Mouse (Mus musculus): Measurements from ENCODE around the gene Rufy3. TPM values are rescaled to one million over a fixed set of nuclear protein-coding genes. Genes with fewer than 3 reads are reported as not detected.
"Not testable (repeated sequence)": the region's sequence is repeated elsewhere in the genome, so short reads cannot be mapped to it uniquely, and the experiment has no call there.

Rufy3 gene
- total RNA-seq (2021) (10 to 100 TPM; 26.3 to 29.6 TPM), polyA plus RNA-seq (2012; rRNA removed) (8.3 and 10.2 TPM in 2 replicates)
- long read RNA-seq, full-length matches to known transcripts = 28 of 32 reads
- long read RNA-seq, partial matches to known transcripts = 1 of 32 reads
- long read RNA-seq, other reads (novel, unspliced or antisense) = 3 of 32 reads

- peak; percentile 95 for DNase-seq
Measured at GRCm38 (mm10) chr5:88564501-88565147, at the start of gene Rufy3. Gene Rufy3 (plus strand): TSS chr5:88565040.

DNA sequence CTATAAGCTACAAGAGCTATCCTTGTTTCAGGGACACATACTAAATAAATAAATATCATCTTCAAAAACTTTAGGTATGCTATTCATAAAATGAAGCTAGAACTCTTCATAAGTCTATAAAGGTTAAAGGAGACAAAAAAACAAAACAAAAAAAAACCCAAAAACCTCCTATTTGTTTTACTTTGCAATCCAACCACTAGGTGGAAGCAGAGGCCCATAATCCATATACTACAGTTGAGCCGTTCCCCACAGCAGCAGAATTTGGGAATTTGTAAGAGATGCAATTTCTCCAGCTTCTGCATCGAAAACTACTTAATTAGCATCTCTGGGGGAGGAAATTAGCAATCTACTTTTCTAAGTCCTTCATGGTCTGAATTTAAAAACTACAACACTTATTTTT, 45.6 kb upstream of the Rufy3 start:
- peak; percentile 20 for DNase-seq

DNA sequence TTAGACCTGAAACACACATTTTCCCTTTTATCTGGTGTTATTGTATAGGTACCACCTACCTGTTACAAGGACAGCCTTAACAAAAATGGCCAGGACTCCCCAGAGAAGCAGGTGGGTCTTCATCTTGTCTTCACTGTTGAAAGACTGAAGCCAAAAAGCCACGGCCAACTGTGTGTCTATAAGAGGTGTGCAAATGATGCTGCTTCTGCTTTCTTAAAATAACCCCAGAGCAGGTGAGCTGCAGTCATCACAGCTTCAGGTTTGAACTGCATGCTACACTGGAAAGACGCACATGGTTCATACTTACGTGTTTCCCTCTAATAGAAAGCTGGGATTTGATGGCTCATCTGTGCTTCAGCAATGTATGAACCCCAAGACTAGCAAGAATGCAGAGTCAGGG, 37.2 kb upstream of the Rufy3 start, which contains the start of gene Jchain:
TSS of gene Jchain (minus strand) at position 235 of the 400 bp plus-strand sequence.
- no peak for DNase-seq

DNA sequence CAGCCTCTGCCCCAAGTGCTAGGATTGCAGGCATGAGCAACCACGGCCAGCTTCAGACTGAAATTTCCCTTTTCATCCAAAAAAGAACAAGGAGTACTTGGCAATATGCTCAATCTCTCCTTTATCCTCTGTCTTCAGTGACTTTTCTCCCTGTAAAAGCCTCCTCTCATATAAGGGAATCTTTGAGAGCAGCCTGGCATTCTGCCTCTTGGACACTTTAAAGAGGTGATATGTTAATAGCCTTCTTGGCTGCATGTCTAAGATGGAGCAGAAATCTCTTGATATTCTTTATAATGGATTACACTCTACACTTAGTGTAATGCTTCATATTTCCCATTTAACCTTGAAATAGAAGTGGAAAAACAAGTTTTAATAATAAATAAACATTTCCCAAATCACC, 33.9 kb upstream of the Rufy3 start:
- DNase-seq = no peak

DNA sequence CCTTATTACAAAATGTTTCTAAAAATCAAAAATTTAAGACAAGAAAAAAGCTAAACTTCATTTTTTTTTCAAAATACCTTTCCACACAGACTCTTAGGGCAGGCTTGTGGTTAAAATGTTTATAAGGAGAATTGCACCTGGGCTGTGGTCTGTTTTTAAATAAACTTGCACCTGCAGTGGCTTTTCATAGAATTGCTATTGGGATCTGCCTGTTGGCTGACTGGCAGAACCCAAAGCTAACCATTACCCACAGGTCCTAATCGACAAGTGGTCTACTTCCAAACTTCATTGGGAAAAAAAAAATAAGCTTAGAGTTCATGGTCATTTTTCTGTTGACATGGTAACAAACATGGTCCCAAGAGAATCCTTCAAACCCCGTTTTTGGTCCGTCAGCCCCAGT, 30.1 kb upstream of the Rufy3 start:
- DNase-seq = no peak

DNA sequence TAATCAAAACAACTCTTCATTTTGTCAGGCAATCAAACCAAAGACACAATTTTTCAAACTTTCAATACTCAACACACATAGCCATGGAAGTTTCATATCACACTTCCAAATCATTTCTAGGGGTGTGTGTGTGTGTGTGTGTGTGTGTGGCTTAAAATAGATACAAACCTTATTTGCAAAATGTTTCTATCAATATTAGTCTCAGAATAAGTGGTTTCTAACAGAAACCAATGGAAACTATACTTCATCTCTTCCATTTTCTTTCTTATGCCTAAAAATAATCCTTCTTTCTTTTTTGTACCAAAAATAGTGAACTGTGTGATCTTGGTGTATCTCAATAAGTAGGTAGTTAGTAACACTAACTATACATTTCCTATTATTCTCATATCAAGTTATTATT, 24.0 kb upstream of the Rufy3 start:
- no peak for DNase-seq

- peak; percentile 59 for DNase-seq
Measured at GRCm38 (mm10) chr5:88542651-88543282, 22.1 kb upstream of the Rufy3 start.

GRCm38 (mm10) chr5:88544411-88544810, 20.4 kb upstream of the Rufy3 start:
- DNase-seq = not testable (repeated sequence)

DNA sequence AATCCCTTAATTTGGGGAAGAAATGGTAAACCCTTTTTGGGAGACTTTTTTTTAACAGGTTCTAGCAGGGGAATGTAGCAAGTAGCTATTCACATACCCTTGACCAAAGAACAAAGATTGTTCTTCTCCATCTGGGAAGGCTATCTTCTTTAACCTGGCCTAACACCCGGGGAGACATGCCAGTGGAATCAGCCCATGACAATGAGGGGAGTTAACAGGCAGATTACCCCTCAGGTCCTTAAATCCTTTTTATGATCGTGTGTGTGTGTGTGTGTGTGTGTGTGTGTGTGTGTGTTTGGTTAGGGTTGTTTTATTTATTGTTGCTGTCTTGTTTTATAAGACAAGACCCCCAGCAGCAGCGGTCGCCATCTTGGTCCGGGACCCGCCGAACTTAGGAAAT, 19.3 kb upstream of the Rufy3 start:
- no peak for DNase-seq

- peak; percentile 10 for DNase-seq
Measured at GRCm38 (mm10) chr5:88553271-88554085, 11.4 kb upstream of the Rufy3 start.

GRCm38 (mm10) chr5:88554086-88554886, 10.6 kb upstream of the Rufy3 start, which contains the start of gene Utp3:
Gene Utp3 (plus strand): TSS chr5:88554462.
- peak; percentile 95 for DNase-seq

- DNase-seq = no peak
Measured at GRCm38 (mm10) chr5:88558991-88559390, 5.8 kb upstream of the Rufy3 start.

DNA sequence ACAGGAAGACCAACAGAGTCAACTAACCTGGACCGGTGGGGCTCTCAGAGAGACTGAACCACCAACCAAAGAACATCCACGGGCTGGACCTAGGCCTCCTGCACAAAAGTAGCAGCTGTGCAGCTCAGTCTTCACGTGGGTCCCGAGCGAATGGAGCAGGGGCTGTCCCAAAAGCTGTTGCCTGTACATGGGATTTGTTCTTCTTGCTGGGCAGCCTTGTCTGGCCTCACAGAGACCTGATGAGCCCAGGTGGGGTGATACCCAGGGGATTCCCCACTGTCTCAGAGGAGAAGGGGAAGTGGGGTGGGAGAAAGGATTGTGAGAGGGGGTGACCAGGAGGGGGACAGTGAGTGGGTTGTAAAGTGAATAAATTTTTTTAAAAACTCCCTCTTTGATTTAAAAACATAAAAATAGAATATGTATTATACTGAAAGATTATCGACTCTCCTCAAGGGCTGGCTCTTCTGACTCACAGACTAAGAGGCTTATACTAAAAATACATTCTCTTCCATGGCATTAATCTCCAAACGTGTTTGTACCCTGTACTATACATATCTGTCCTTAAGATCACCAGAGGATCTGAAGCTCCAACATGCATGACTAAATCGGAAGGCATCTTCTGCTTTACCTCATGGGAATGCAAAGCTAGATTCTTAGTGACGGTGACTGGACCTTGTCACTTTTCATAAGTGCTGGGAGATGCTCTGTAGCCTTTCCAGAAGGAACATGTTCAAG, 3.6 kb upstream of the Rufy3 start:
- DNase-seq = no peak

DNA sequence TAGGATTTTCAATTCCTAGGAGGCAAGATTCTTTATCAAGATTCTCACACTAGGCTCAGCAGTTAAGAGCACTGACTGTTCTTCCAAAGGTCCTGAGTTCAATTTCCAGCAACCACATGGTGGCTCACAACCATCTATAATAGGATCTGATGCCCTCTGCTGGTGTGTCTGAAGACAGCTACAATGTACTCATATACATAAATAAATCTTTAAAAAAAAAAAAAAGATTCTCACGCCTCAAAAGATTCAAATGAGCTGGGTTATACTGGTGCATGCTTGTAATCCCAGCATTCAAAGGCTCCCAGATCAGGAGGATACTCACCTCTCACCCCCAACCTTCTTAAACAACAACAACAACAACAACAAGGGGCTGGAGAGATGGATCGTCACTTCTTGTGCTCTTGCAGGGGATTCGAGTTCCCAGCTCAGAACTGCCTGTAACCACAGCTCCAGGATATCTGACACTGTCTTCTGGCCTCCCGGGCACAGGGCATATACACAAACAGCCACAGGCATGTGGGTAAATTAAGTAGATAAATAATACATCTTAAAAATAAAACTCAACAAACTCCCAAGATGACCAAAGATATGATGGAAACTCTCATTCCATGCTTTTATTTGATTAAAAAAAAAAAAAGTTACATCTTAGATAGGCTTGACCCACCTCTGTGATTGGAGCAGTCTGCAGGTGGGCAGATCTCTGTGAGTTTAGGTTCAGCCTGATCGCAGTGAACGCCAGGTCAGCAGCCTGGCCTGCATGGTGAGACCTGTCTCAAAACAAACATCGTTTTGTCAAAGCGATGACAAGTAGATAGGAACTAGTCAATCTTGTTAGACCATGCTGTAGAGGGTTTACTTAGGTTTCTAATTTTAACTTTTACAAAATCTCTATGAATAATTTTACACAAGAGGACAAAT, 1.7 kb upstream of the Rufy3 start:
- no peak for DNase-seq

- DNase-seq = peak; percentile 90
Measured at GRCm38 (mm10) chr5:88565148-88566033, 551 bp downstream of the Rufy3 start.

DNA sequence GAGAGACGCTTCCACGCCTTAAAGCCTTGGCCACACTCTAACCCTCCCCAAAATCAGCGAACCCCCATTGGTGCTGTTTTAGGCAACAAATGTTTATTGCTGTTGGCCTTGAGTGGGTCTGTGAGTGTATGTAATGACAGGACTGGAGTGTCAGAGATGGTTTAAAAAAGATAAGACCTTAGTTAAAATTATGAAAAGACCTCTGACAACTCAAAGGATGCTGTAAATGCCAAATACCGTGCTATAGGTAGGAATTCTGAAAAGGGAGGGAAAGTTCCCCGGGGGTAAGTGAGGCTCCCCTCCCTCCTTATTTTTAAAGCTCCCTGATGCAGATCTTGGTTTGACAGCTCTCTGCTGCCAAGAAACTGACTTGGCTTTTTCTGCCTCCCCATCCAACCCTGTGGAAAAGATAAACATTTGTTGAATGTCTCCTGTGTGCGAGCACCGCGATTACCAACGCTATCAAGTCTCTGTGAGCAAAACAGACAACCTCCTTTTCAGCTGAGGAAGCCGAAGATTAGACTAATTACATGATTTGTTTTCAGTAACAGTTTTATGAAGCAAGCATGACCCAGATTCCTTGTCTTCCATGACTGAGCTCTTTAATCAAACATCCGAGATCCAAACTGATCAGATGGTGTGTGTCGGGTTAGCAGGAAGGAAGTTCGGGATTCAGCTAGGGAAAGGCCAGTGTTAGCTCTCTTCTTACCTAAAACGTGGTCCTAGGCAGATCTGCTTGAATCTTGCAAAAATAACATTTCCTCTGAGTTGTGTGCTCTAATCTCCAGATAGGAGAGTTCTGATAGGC, 1.4 kb downstream of the Rufy3 start:
- peak; percentile 10 for DNase-seq

DNA sequence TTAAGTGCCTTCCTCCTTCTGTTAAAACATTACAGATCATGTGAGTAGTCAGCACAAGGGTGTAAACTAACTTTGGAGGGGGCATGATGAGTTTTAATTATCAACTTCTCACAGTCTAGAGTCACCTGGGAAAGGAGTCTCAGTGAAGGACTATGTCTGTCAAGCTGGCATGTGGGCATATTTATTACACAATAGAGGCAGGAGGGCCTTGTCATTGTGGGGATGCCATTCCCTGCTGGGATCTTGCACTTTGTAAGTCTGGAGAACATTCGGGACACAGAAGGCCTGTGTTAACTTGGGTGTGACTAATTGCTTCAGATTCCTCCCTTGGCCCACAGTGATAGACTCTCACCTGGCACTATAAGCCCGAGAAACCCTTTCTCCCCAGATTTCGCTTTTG, 4.7 kb downstream of the Rufy3 start:
- DNase-seq = no peak

- no peak for DNase-seq
Measured at GRCm38 (mm10) chr5:88574829-88575228, 10.0 kb downstream of the Rufy3 start.

Measured in adrenal gland, adult 2 months (tissue).